Mouse (Mus musculus): ENCODE measurements around the gene Mesp1.

Mesp1 gene

GRCm38 (mm10) chr7:79793688-79794087 is at the start of gene Mesp1:
TSS of gene Mesp1 (minus strand) at chr7:79793788.
- WGBS, result 87% methylated on average over 6 of the region's 6 CpGs

GRCm38 (mm10) chr7:79842163-79842562 is 48.6 kb upstream of the Mesp1 start:
- 79% methylated on average over 7 of the region's 7 CpGs for WGBS

GRCm38 (mm10) chr7:79837247-79837646 is 43.7 kb upstream of the Mesp1 start:
- WGBS, result 80% methylated on average over 2 of the region's 2 CpGs

- 95% methylated on average over 6 of the region's 6 CpGs for WGBS
Measured at GRCm38 (mm10) chr7:79835196-79835595, 41.6 kb upstream of the Mesp1 start.

GRCm38 (mm10) chr7:79831585-79831984 is 38.0 kb upstream of the Mesp1 start:
- WGBS, result 52% methylated on average over 6 of the region's 6 CpGs

GRCm38 (mm10) chr7:79831145-79831544 is 37.6 kb upstream of the Mesp1 start:
- WGBS, result 75% methylated on average over 6 of the region's 6 CpGs

- 79% methylated on average over 3 of the region's 3 CpGs for WGBS
Measured at GRCm38 (mm10) chr7:79828341-79828740, 34.8 kb upstream of the Mesp1 start.

- 66% methylated on average over 12 of the region's 12 CpGs for WGBS
Measured at GRCm38 (mm10) chr7:79822092-79822695, 28.6 kb upstream of the Mesp1 start.

GRCm38 (mm10) chr7:79819996-79820395 is 26.4 kb upstream of the Mesp1 start:
- 80% methylated on average over 11 of the region's 11 CpGs for WGBS

GRCm38 (mm10) chr7:79819515-79819914 is 25.9 kb upstream of the Mesp1 start:
- WGBS, result 70% methylated on average over 4 of the region's 4 CpGs

- 30% methylated on average over 6 of the region's 6 CpGs for WGBS
Measured at GRCm38 (mm10) chr7:79818321-79818720, 24.7 kb upstream of the Mesp1 start.

- WGBS, result 94% methylated on average over 1 of the region's 1 CpGs
Measured at GRCm38 (mm10) chr7:79813409-79813808, 19.8 kb upstream of the Mesp1 start.

- 18% methylated on average over 71 of the region's 71 CpGs for WGBS
Measured at GRCm38 (mm10) chr7:79810611-79811506, 17.3 kb upstream of the Mesp1 start, which contains the start of gene Mesp2. TSS of gene Mesp2 (plus strand) at chr7:79810727.

- WGBS, result 91% methylated on average over 7 of the region's 7 CpGs
Measured at GRCm38 (mm10) chr7:79808561-79808960, 15.0 kb upstream of the Mesp1 start.

GRCm38 (mm10) chr7:79803887-79804286 is 10.3 kb upstream of the Mesp1 start:
- 45% methylated on average over 2 of the region's 2 CpGs for WGBS

GRCm38 (mm10) chr7:79802037-79802436 is 8.4 kb upstream of the Mesp1 start:
- WGBS, result 88% methylated on average over 5 of the region's 5 CpGs

- 89% methylated on average over 11 of the region's 11 CpGs for WGBS
Measured at GRCm38 (mm10) chr7:79801391-79801790, 7.8 kb upstream of the Mesp1 start.

GRCm38 (mm10) chr7:79800336-79800735 is 6.7 kb upstream of the Mesp1 start:
- WGBS, result 88% methylated on average over 4 of the region's 4 CpGs

- WGBS, result 78% methylated on average over 6 of the region's 6 CpGs
Measured at GRCm38 (mm10) chr7:79799506-79799905, 5.9 kb upstream of the Mesp1 start.

GRCm38 (mm10) chr7:79799048-79799447 is 5.5 kb upstream of the Mesp1 start:
- WGBS, result 3% methylated on average over 8 of the region's 8 CpGs

- 32% methylated on average over 5 of the region's 5 CpGs for WGBS
Measured at GRCm38 (mm10) chr7:79798606-79799005, 5.0 kb upstream of the Mesp1 start.

GRCm38 (mm10) chr7:79792635-79793421 is 760 bp downstream of the Mesp1 start:
- 2% methylated on average over 80 of the region's 80 CpGs for WGBS
